In genomic region chr7:127476336-127476735, GRCm38 (mm10) we compare ENCODE assay signal across 12 mouse cellular contexts. TPM values are rescaled to one million over a fixed set of nuclear protein-coding genes. Genes with fewer than 3 reads are reported as not detected.
DNase-seq lines count a peak whose midpoint lies in the region; ATAC-seq and TF ChIP-seq lines count a peak whose summit lies in the region.
"Had no signal": no experiment of that assay in that cellular context is flagged by ENCODE, and none has a peak within 500 bp of the region (broad histone marks: within the 10 kb centered on the region; RNA-seq: fewer than 3 reads in every experiment).

No protein-coding gene starts in this region.

- TF ChIP-seq EP300 in liver, postnatal 0 days (IDR thresholded peaks at IDR 0.05; ENCODE audit: low read depth) = no peak

- peaks cover 66% of the 10 kb centered on the region for H3K4me1 ChIP-seq in erythroblast, embryonic 14.5 days (ENCODE audit: control insufficient read depth)
- peaks cover 31% of the 10 kb centered on the region for H3K4me1 ChIP-seq in liver, postnatal 0 days (ENCODE audit: insufficient read depth)
- peaks cover 38% of the 10 kb centered on the region for H3K4me1 ChIP-seq in forebrain, embryonic 12.5 days

- H3K9me3 ChIP-seq in erythroblast, embryonic 14.5 days (ENCODE audit: control insufficient read depth, low read length) = no peaks in the 10 kb centered on the region
- H3K9me3 ChIP-seq in liver, postnatal 0 days (ENCODE audit: low read length) = no peaks in the 10 kb centered on the region
- no peaks in the 10 kb centered on the region for H3K9me3 ChIP-seq in forebrain, embryonic 12.5 days
- H3K9me3 ChIP-seq: forebrain, embryonic 10.5 days had no signal

- no peak for TF ChIP-seq CTCF in liver, postnatal 0 days (IDR thresholded peaks at IDR 0.05; ENCODE audit: low read depth)

- peak; percentile 32 for DNase-seq in kidney, postnatal 14 days
- no peak for DNase-seq in kidney, postnatal 4 days
- peak; percentile 80 for DNase-seq in cerebellum, adult 9-11 months
- no peak for DNase-seq in liver, postnatal 0 days
- DNase-seq: embryo, embryonic 11 days; lung, postnatal 36 days had no signal

- peaks cover 70% of the 10 kb centered on the region for H3K36me3 ChIP-seq in erythroblast, embryonic 14.5 days (ENCODE audit: control insufficient read depth)
- H3K36me3 ChIP-seq in liver, postnatal 0 days (replicated peaks; ENCODE audit: insufficient read depth, low read length) = peaks cover 48% of the 10 kb centered on the region
- H3K36me3 ChIP-seq in forebrain, embryonic 12.5 days (replicated peaks) = peaks cover 38% of the 10 kb centered on the region

- H3K9ac ChIP-seq in liver, postnatal 0 days (replicated peaks) = no peak overlapping the region
- H3K9ac ChIP-seq in forebrain, embryonic 12.5 days = no peak overlapping the region

- H3K27me3 ChIP-seq in erythroblast, embryonic 14.5 days (ENCODE audit: control insufficient read depth) = no peaks in the 10 kb centered on the region
- no peaks in the 10 kb centered on the region for H3K27me3 ChIP-seq in liver, postnatal 0 days (ENCODE audit: insufficient read depth, low read length)
- H3K27me3 ChIP-seq in forebrain, embryonic 12.5 days = no peaks in the 10 kb centered on the region

- ATAC-seq in erythroblast, adult 5-6 weeks (replicated peaks; ENCODE audit: low FRiP score, poor library complexity, severe bottlenecking) = no peak
- no peak for ATAC-seq in liver, postnatal 0 days
- ATAC-seq in forebrain, embryonic 12.5 days (ENCODE audit: low FRiP score) = no peak
- ATAC-seq in frontal cortex, adult (ENCODE audit: low TSS enrichment) = no peak
- ATAC-seq: hindbrain, postnatal 0 days had no signal

- H3K4me3 ChIP-seq in erythroblast, embryonic 14.5 days (replicated peaks) = peak overlapping the region; percentile 92
- no peak overlapping the region for H3K4me3 ChIP-seq in liver, postnatal 0 days (ENCODE audit: low read depth, low read length)
- H3K4me3 ChIP-seq in forebrain, embryonic 12.5 days (replicated peaks) = no peak overlapping the region

- 89% methylated on average over 11 of the region's 11 CpGs for WGBS in liver, postnatal 0 days (ENCODE audit: insufficient replicate concordance)
- WGBS in forebrain, embryonic 12.5 days = 94% methylated on average over 11 of the region's 11 CpGs

- peak overlapping the region; percentile 95 for H3K27ac ChIP-seq in liver, postnatal 0 days (ENCODE audit: low read depth)
- H3K27ac ChIP-seq in forebrain, embryonic 12.5 days = no peak overlapping the region
- H3K27ac ChIP-seq: forebrain, embryonic 10.5 days had no signal

- peak overlapping the region; percentile 78; the same call in 1 of the 2 replicates for H3K4me2 ChIP-seq in liver, postnatal 0 days (ENCODE audit: low read depth, low read length)
- H3K4me2 ChIP-seq in forebrain, embryonic 12.5 days = no peak overlapping the region

RNA-seq across cellular contexts. Expression of gene Fbrs, which starts 2.7 kb away (rescaled TPM):
- 36.3 and 37.8 TPM in 2 replicates for polyA plus RNA-seq in erythroblast, embryonic 14.5 days (2012)
- 154 and 157 TPM in 2 replicates for total RNA-seq in erythroblast, adult 5-6 weeks (2015; ENCODE audit: low replicate concordance)
- total RNA-seq in erythroblast, adult 5-6 weeks (2017; ENCODE audit: low replicate concordance) = 61.2 and 79.1 TPM in 2 replicates
- polyA plus RNA-seq in liver, postnatal 0 days (2015; fragmentation: Nextera tagmentation; extraction: Ambion mirVana) = 4.7 TPM in 2 replicates
- polyA plus RNA-seq in forebrain, embryonic 12.5 days (2016; fragmentation: Nextera tagmentation; extraction: Ambion mirVana) = 10.4 and 12.3 TPM in 2 replicates

RNA-seq across cellular contexts. Expression of gene Prr14, which starts 16.9 kb away (rescaled TPM):
- 11.7 and 14.3 TPM in 2 replicates for polyA plus RNA-seq in erythroblast, embryonic 14.5 days (2012)
- 65.2 and 71.7 TPM in 2 replicates for total RNA-seq in erythroblast, adult 5-6 weeks (2015; ENCODE audit: low replicate concordance)
- 25.4 and 41.3 TPM in 2 replicates for total RNA-seq in erythroblast, adult 5-6 weeks (2017; ENCODE audit: low replicate concordance)
- polyA plus RNA-seq in liver, postnatal 0 days (2015; fragmentation: Nextera tagmentation; extraction: Ambion mirVana) = 16.0 and 17.6 TPM in 2 replicates
- 63.0 and 64.7 TPM in 2 replicates for polyA plus RNA-seq in forebrain, embryonic 12.5 days (2016; fragmentation: Nextera tagmentation; extraction: Ambion mirVana)

RNA-seq across cellular contexts. Expression of gene Zfp689, which starts 27.4 kb away (rescaled TPM):
- 2.1 and 3.0 TPM in 2 replicates for polyA plus RNA-seq in erythroblast, embryonic 14.5 days (2012)
- not detected in 2 replicates for total RNA-seq in erythroblast, adult 5-6 weeks (2015; ENCODE audit: low replicate concordance)
- 0.26 and 2.4 TPM in 2 replicates for total RNA-seq in erythroblast, adult 5-6 weeks (2017; ENCODE audit: low replicate concordance)
- polyA plus RNA-seq in liver, postnatal 0 days (2015; fragmentation: Nextera tagmentation; extraction: Ambion mirVana) = 1.4 and 1.5 TPM in 2 replicates
- 16.0 and 18.8 TPM in 2 replicates for polyA plus RNA-seq in forebrain, embryonic 12.5 days (2016; fragmentation: Nextera tagmentation; extraction: Ambion mirVana)

RNA-seq across cellular contexts. Expression of gene Srcap, which starts 35.4 kb away (rescaled TPM):
- 1.0 and 1.5 TPM in 2 replicates for polyA plus RNA-seq in erythroblast, embryonic 14.5 days (2012)
- total RNA-seq in erythroblast, adult 5-6 weeks (2015; ENCODE audit: low replicate concordance) = 51.9 and 52.5 TPM in 2 replicates
- total RNA-seq in erythroblast, adult 5-6 weeks (2017; ENCODE audit: low replicate concordance) = 59.9 and 65.1 TPM in 2 replicates
- 6.7 and 7.7 TPM in 2 replicates for polyA plus RNA-seq in liver, postnatal 0 days (2015; fragmentation: Nextera tagmentation; extraction: Ambion mirVana)
- polyA plus RNA-seq in forebrain, embryonic 12.5 days (2016; fragmentation: Nextera tagmentation; extraction: Ambion mirVana) = 87.4 and 92.1 TPM in 2 replicates

RNA-seq across cellular contexts. Expression of gene Gm42715, which starts 43.0 kb away (rescaled TPM):
- polyA plus RNA-seq in erythroblast, embryonic 14.5 days (2012) = 7.0 and 7.8 TPM in 2 replicates
- 27.9 and 44.5 TPM in 2 replicates for total RNA-seq in erythroblast, adult 5-6 weeks (2015; ENCODE audit: low replicate concordance)
- total RNA-seq in erythroblast, adult 5-6 weeks (2017; ENCODE audit: low replicate concordance) = 17.4 and 34.6 TPM in 2 replicates
- 3.6 and 4.1 TPM in 2 replicates for polyA plus RNA-seq in liver, postnatal 0 days (2015; fragmentation: Nextera tagmentation; extraction: Ambion mirVana)
- 16.4 and 16.8 TPM in 2 replicates for polyA plus RNA-seq in forebrain, embryonic 12.5 days (2016; fragmentation: Nextera tagmentation; extraction: Ambion mirVana)

Comparison
In these comparisons a context has a peak if more than half of its experiments do, and no peak if none do; other contexts are left out.
1. DNase-seq: peak in kidney, postnatal 14 days (single experiment) and cerebellum, adult 9-11 months (single experiment); none in kidney, postnatal 4 days (0 of 2) and liver, postnatal 0 days (single experiment).